ENCODE assay signal across 13 mouse cellular contexts in the genomic region with DNA sequence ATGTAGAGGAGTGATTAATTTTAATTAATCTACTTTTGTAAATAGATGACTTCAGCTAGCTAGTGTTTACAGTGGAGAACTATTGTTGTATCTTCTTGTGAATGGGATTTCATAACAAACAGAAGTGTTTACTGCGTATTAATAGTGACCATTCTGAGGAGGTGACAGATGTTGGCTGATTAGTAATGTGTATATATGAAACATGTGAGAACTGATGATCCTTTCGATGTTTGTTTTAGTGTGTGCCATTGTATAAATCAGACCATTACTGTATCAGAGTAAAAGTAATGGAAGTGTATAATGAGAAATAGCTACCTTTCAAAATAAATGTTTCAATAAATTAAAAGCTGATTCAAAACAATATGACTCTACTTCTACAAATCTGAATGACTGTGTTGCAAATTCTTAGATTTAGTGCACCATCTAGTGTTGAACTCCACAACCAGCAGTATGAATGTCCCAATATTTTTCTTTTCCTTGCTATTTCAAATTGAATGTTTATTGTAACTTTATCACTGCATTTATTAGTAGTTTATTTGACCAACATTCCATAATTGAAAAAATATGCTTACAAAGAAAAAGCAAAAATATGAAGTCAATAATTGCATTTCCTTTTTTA.
DNase-seq lines count a peak whose midpoint lies in the region; ATAC-seq and TF ChIP-seq lines count a peak whose summit lies in the region.
"Had no signal": no experiment of that assay in that cellular context is flagged by ENCODE, and none has a peak within 500 bp of the region (broad histone marks: within the 10 kb centered on the region; RNA-seq: fewer than 3 reads in every experiment).

No protein-coding gene starts in this region.

- H3K4me1 ChIP-seq in heart, postnatal 0 days (ENCODE audit: control insufficient read depth, insufficient read depth) = no peaks in the 10 kb centered on the region
- H3K4me1 ChIP-seq in heart, embryonic 10.5 days = no peaks in the 10 kb centered on the region
- no peaks in the 10 kb centered on the region for H3K4me1 ChIP-seq in midbrain, embryonic 12.5 days
- H3K4me1 ChIP-seq in midbrain, embryonic 13.5 days (replicated peaks) = no peaks in the 10 kb centered on the region
- H3K4me1 ChIP-seq: neural tube, embryonic 13.5 days had no signal

- no peaks in the 10 kb centered on the region for H3K9me3 ChIP-seq in heart, postnatal 0 days (replicated peaks; ENCODE audit: control insufficient read depth, low read length)
- H3K9me3 ChIP-seq in heart, embryonic 10.5 days = no peaks in the 10 kb centered on the region
- H3K9me3 ChIP-seq in midbrain, embryonic 12.5 days = no peaks in the 10 kb centered on the region; the same call in 1 of the 2 replicates
- no peaks in the 10 kb centered on the region for H3K9me3 ChIP-seq in midbrain, embryonic 13.5 days
- H3K9me3 ChIP-seq: neural tube, embryonic 13.5 days had no signal

- no peak overlapping the region for H3K9ac ChIP-seq in heart, postnatal 0 days (replicated peaks; ENCODE audit: low read depth, low read length)
- no peak overlapping the region for H3K9ac ChIP-seq in midbrain, embryonic 12.5 days (replicated peaks)
- no peak overlapping the region for H3K9ac ChIP-seq in midbrain, embryonic 13.5 days (replicated peaks)
- H3K9ac ChIP-seq: neural tube, embryonic 13.5 days had no signal

- TF ChIP-seq CTCF in heart, postnatal 0 days (IDR thresholded peaks at IDR 0.05; ENCODE audit: low read depth) = peak; percentile 30; the same call in 1 of the 2 replicates
- TF ChIP-seq CTCF in brain, embryonic 14.5 days (IDR thresholded peaks at IDR 0.05; ENCODE audit: borderline replicate concordance, extremely low read depth, insufficient read depth, insufficient read length) = peak; percentile 9; the same call in 1 of the 2 replicates

- H3K4me3 ChIP-seq in heart, postnatal 0 days (ENCODE audit: low read depth, low read length) = no peak overlapping the region
- H3K4me3 ChIP-seq in heart, embryonic 10.5 days = no peak overlapping the region
- H3K4me3 ChIP-seq in midbrain, embryonic 12.5 days = no peak overlapping the region
- no peak overlapping the region for H3K4me3 ChIP-seq in midbrain, embryonic 13.5 days (replicated peaks)
- H3K4me3 ChIP-seq: neural tube, embryonic 13.5 days had no signal

- TF ChIP-seq POLR2A in brain, embryonic 14.5 days (IDR thresholded peaks at IDR 0.05; ENCODE audit: borderline replicate concordance, extremely low read depth, insufficient read depth, insufficient read length, poor library complexity, severe bottlenecking) = no peak

- H3K4me2 ChIP-seq in heart, postnatal 0 days (ENCODE audit: low read depth, low read length) = no peak overlapping the region
- H3K4me2 ChIP-seq in midbrain, embryonic 12.5 days (replicated peaks) = no peak overlapping the region
- no peak overlapping the region for H3K4me2 ChIP-seq in midbrain, embryonic 13.5 days (replicated peaks)
- H3K4me2 ChIP-seq: neural tube, embryonic 13.5 days had no signal

- H3K36me3 ChIP-seq in heart, postnatal 0 days (replicated peaks; ENCODE audit: control insufficient read depth, insufficient read depth, low read length) = no peaks in the 10 kb centered on the region
- H3K36me3 ChIP-seq in heart, embryonic 10.5 days = no peaks in the 10 kb centered on the region
- H3K36me3 ChIP-seq in midbrain, embryonic 12.5 days = no peaks in the 10 kb centered on the region
- H3K36me3 ChIP-seq in midbrain, embryonic 13.5 days = no peaks in the 10 kb centered on the region
- H3K36me3 ChIP-seq: neural tube, embryonic 13.5 days had no signal

- ATAC-seq in heart, postnatal 0 days (ENCODE audit: insufficient read depth, low read depth) = no peak
- 0 out of 2 replicates have a peak, but pooled peaks have one; percentile 12 for ATAC-seq in midbrain, embryonic 12.5 days (ENCODE audit: low FRiP score, low read depth)
- ATAC-seq in midbrain, embryonic 13.5 days = no peak
- ATAC-seq: inflammation-experienced regulatory T-cells, adult 6 months had no signal

- DNase-seq in heart, postnatal 0 days (ENCODE audit: low spot score) = no peak
- DNase-seq in heart, embryonic 10.5 days (ENCODE audit: low spot score) = no peak
- DNase-seq in brain, embryonic 14.5 days (ENCODE audit: low read depth) = peak; percentile 73
- DNase-seq in retina, embryonic 14.5 days (ENCODE audit: low spot score) = peak; percentile 63
- no peak for DNase-seq in ovary, postnatal 14 days (ENCODE audit: low spot score)
- no peak for DNase-seq in frontal cortex, postnatal 14 days (ENCODE audit: low spot score in 2 of 2)
- DNase-seq: adrenal gland, adult 8-10 months; cerebellum, adult 9-10 months; lung, postnatal 14 days had no signal

- 63% methylated on average over 2 of the region's 2 CpGs for WGBS in heart, postnatal 0 days
- 79% methylated on average over 2 of the region's 2 CpGs for WGBS in heart, embryonic 10.5 days
- WGBS in midbrain, embryonic 12.5 days = 87% methylated on average over 2 of the region's 2 CpGs
- WGBS in midbrain, embryonic 13.5 days = 82% methylated on average over 2 of the region's 2 CpGs

- H3K27ac ChIP-seq in heart, postnatal 0 days (ENCODE audit: low read depth) = no peak overlapping the region
- no peak overlapping the region for H3K27ac ChIP-seq in heart, embryonic 10.5 days
- no peak overlapping the region for H3K27ac ChIP-seq in midbrain, embryonic 12.5 days (replicated peaks)
- H3K27ac ChIP-seq in midbrain, embryonic 13.5 days = no peak overlapping the region
- H3K27ac ChIP-seq: neural tube, embryonic 13.5 days had no signal

- H3K27me3 ChIP-seq in heart, postnatal 0 days (ENCODE audit: control insufficient read depth, insufficient read depth, low read length) = no peaks in the 10 kb centered on the region
- H3K27me3 ChIP-seq in heart, embryonic 10.5 days (ENCODE audit: insufficient read depth, poor library complexity, severe bottlenecking) = no peaks in the 10 kb centered on the region
- no peaks in the 10 kb centered on the region for H3K27me3 ChIP-seq in midbrain, embryonic 12.5 days
- no peaks in the 10 kb centered on the region for H3K27me3 ChIP-seq in midbrain, embryonic 13.5 days
- H3K27me3 ChIP-seq: neural tube, embryonic 13.5 days had no signal

- no peak for TF ChIP-seq EP300 in heart, postnatal 0 days (IDR thresholded peaks at IDR 0.05; ENCODE audit: low read depth)

Comparison
In these comparisons a context has a peak if more than half of its experiments do, and no peak if none do; other contexts are left out.
1. DNase-seq: peak in brain, embryonic 14.5 days (single experiment) and retina, embryonic 14.5 days (single experiment); none in heart, postnatal 0 days (single experiment), heart, embryonic 10.5 days (single experiment), ovary, postnatal 14 days (single experiment) and frontal cortex, postnatal 14 days (0 of 2).